Mouse (Mus musculus): ENCODE measurements at regions not wholly inside any gene's neighbourhood (a gene's known extent, or its start where the extent isn't known, plus 50 kb on each side); places are given as distances from the start of the nearest gene placed in this dataset.

DNA sequence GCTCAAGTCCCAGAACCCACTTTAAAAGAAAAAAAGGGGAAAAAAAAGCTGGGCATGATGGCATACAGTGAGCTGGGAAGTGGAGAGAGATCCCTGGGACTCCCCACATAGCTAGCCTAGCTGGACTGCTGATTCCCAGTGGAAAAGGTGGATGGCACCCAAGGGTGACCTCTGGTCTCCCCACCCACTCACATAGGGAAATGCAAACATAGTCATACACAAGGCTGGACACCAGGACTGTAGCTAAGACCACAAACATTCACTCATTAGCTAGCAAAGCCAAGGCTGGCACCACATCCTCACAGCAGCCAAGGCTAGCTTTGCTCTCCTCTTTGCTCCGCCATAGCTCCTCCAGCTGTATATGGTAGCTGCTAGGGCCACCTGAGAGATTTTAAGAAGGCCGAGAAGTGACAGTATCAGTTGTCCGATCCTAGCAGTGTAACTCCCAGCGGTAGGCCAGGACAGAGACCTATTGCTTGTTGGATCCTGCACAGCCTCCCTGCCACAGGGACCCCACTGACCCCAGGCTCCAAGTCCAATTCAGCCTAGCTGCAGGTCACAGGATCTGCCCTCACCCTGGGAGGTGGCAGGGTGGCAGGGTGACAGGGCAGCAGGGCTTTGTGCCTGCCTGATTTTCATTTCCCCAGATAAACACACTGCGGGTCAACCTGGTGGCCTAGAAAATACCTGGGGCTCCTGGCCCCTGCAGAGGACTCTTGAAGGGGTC lies 119.8 kb upstream of the Gli2 start:
- Histone ChIP-seq H3K9ac (ENCODE audit: low read depth, low read length) (no peak overlapping the region), H3K27ac (replicated peaks; ENCODE audit: low read depth, low read length) (no peak overlapping the region), H3K36me3 (ENCODE audit: control insufficient read depth, insufficient read depth, low read length) (no peaks in the 10 kb centered on the region), H3K4me3 (ENCODE audit: low read depth, low read length) (no peak overlapping the region), H3K4me1 (ENCODE audit: control insufficient read depth, insufficient read depth, low read length) (no peaks in the 10 kb centered on the region), H3K27me3 (replicated peaks; ENCODE audit: control insufficient read depth, insufficient read depth, low read length) (no peaks in the 10 kb centered on the region), H3K9me3 (ENCODE audit: control insufficient read depth, low read length) (no peaks in the 10 kb centered on the region), H3K4me2 (ENCODE audit: low read depth, low read length) (no peak overlapping the region)
- WGBS = 78% methylated on average over 5 of the region's 5 CpGs
- no peak for DNase-seq (ENCODE audit: low spot score)
- no peak for ATAC-seq (ENCODE audit: low read depth)

DNA sequence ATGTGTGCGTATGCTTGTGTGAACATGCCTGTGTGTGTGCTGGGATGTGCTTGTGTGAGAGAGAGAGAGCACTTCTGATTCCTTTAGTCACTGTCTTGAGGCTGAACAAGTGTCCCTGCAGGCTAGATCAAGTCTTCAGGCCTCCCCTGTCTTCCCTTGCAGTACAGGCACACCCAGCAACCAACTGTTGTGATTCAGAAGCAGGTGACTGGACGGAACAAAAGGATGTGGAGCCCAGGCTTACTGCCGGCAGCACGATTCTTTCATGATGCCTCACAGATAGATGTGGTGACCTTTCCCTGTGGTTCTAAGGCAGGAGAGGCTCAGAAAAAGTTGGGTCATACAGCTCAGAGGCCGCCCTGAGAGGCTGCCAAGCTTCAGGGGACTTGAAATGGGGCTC lies 114.0 kb upstream of the Gli2 start:
- no peak overlapping the region for H3K27ac ChIP-seq (replicated peaks; ENCODE audit: low read depth, low read length)
- H3K9me3 ChIP-seq (ENCODE audit: control insufficient read depth, low read length) = no peaks in the 10 kb centered on the region
- ATAC-seq (ENCODE audit: low read depth) = no peak
- no peak for DNase-seq (ENCODE audit: low spot score)
- H3K4me1 ChIP-seq (ENCODE audit: control insufficient read depth, insufficient read depth, low read length) = no peaks in the 10 kb centered on the region
- H3K4me3 ChIP-seq (ENCODE audit: low read depth, low read length) = no peak overlapping the region
- H3K36me3 ChIP-seq (ENCODE audit: control insufficient read depth, insufficient read depth, low read length) = no peaks in the 10 kb centered on the region
- H3K9ac ChIP-seq (ENCODE audit: low read depth, low read length) = no peak overlapping the region
- WGBS = 70% methylated on average over 5 of the region's 5 CpGs
- no peaks in the 10 kb centered on the region for H3K27me3 ChIP-seq (replicated peaks; ENCODE audit: control insufficient read depth, insufficient read depth, low read length)
- no peak overlapping the region for H3K4me2 ChIP-seq (ENCODE audit: low read depth, low read length)

DNA sequence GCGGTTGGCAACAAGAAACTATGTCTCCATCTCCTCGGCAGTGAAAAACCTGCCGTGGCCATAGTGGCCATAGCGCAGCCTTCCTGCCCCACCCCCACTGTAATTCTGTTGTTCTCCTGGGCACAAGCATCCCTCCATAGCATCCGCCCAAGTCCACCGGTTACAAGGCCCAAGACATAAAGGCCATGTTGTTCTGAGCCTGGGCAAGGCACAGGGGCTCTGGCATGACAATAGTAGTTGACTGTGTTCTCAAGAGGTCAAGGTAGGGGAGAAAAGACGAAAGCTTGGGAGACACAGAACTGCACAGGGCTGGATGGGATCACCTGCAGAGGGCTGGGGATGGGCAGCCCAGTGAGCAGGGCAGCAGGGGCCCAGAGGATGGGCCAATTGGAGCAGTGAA lies 112.9 kb upstream of the Gli2 start:
- Histone ChIP-seq H3K9me3 (ENCODE audit: control insufficient read depth, low read length) (no peaks in the 10 kb centered on the region), H3K4me3 (ENCODE audit: low read depth, low read length) (no peak overlapping the region), H3K4me1 (ENCODE audit: control insufficient read depth, insufficient read depth, low read length) (no peaks in the 10 kb centered on the region), H3K9ac (ENCODE audit: low read depth, low read length) (no peak overlapping the region), H3K36me3 (ENCODE audit: control insufficient read depth, insufficient read depth, low read length) (no peaks in the 10 kb centered on the region), H3K27ac (replicated peaks; ENCODE audit: low read depth, low read length) (no peak overlapping the region), H3K27me3 (replicated peaks; ENCODE audit: control insufficient read depth, insufficient read depth, low read length) (no peaks in the 10 kb centered on the region), H3K4me2 (ENCODE audit: low read depth, low read length) (no peak overlapping the region)
- ATAC-seq (ENCODE audit: low read depth) = no peak
- no peak for DNase-seq (ENCODE audit: low spot score)
- 82% methylated on average over 7 of the region's 7 CpGs for WGBS

DNA sequence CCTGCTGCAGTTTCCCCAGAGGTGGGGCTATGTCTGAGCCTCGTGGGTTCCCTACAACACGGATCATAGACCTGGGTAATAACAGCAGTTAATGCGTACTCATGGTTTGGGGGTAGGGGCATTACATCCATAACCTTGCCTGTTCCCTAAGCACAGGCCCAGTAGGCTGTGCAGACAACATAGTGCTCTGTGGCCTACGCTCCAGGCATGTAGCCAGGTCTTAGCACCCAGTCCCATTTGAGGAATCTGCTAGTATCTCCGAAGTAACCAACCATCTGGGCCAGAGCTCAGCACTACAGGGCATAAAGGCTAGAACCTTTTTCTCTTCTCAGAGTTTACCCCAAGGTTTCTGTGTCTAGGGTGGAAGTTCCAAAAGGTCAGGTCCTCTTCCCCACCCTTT lies 111.4 kb upstream of the Gli2 start:
- no peak for ATAC-seq (ENCODE audit: low read depth)
- H3K27ac ChIP-seq (replicated peaks; ENCODE audit: low read depth, low read length) = no peak overlapping the region
- no peaks in the 10 kb centered on the region for H3K9me3 ChIP-seq (ENCODE audit: control insufficient read depth, low read length)
- no peak for DNase-seq (ENCODE audit: low spot score)
- WGBS = 87% methylated on average over 5 of the region's 5 CpGs
- H3K4me1 ChIP-seq (ENCODE audit: control insufficient read depth, insufficient read depth, low read length) = no peaks in the 10 kb centered on the region
- no peaks in the 10 kb centered on the region for H3K27me3 ChIP-seq (replicated peaks; ENCODE audit: control insufficient read depth, insufficient read depth, low read length)
- H3K9ac ChIP-seq (ENCODE audit: low read depth, low read length) = no peak overlapping the region
- no peaks in the 10 kb centered on the region for H3K36me3 ChIP-seq (ENCODE audit: control insufficient read depth, insufficient read depth, low read length)
- H3K4me2 ChIP-seq (ENCODE audit: low read depth, low read length) = no peak overlapping the region
- no peak overlapping the region for H3K4me3 ChIP-seq (ENCODE audit: low read depth, low read length)

DNA sequence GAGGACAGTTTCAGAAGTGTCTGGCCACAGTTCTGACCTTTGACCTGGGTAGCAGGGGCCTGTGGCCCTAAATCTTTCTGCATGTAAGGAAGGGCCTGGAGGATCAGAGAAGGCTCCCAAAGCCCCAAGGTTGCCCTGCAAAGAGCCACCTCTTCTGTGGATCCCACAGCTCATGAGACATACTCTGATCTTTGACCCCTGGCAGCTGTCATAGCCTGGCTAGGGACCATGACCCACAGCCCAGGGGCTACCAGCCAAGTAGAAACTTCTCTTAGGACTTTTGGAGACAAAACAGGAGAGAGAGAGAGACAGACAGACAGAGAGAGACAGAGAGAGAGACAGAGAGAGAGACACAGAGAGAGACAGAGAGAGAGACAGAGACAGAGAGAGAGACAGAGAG lies 110.4 kb upstream of the Gli2 start:
- ATAC-seq (ENCODE audit: low read depth) (no peak), DNase-seq (ENCODE audit: low spot score) (no peak)
- Histone ChIP-seq H3K27ac (replicated peaks; ENCODE audit: low read depth, low read length) (no peak overlapping the region), H3K9ac (ENCODE audit: low read depth, low read length) (no peak overlapping the region), H3K36me3 (ENCODE audit: control insufficient read depth, insufficient read depth, low read length) (no peaks in the 10 kb centered on the region), H3K4me2 (ENCODE audit: low read depth, low read length) (no peak overlapping the region), H3K9me3 (ENCODE audit: control insufficient read depth, low read length) (no peaks in the 10 kb centered on the region), H3K4me3 (ENCODE audit: low read depth, low read length) (no peak overlapping the region), H3K4me1 (ENCODE audit: control insufficient read depth, insufficient read depth, low read length) (no peaks in the 10 kb centered on the region), H3K27me3 (replicated peaks; ENCODE audit: control insufficient read depth, insufficient read depth, low read length) (no peaks in the 10 kb centered on the region)

DNA sequence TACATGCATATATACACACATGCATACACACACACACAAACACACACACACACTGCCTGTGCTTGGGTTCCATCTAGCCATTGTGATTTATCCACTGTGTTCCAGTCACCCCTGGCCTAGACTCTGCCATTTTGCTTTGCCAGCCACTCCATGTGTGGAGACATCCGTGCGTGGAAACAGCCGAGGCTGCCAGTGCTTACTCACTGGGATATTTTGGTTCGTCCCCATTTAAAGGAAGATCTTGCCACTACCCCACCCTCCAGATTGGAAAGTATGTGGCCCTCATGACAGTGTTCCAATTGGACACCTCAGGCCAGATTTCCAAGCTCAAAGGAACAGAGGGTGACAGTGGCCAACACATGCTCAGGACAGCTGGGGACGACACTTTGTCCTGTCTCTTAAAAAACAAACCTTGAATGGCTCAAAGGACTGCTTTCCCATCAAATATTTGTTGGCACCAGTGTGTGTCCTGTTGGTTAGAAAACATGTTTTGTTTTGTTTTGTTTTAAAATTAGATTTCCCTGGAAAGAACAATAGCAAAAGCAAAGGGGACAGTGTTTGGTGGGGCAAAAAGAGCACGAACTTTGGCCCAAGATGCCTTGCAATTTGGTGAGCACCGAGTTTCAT lies 109.8 kb upstream of the Gli2 start:
- Histone ChIP-seq H3K4me3 (ENCODE audit: low read depth, low read length) (no peak overlapping the region), H3K27ac (replicated peaks; ENCODE audit: low read depth, low read length) (no peak overlapping the region), H3K4me2 (ENCODE audit: low read depth, low read length) (no peak overlapping the region), H3K36me3 (ENCODE audit: control insufficient read depth, insufficient read depth, low read length) (no peaks in the 10 kb centered on the region), H3K27me3 (replicated peaks; ENCODE audit: control insufficient read depth, insufficient read depth, low read length) (no peaks in the 10 kb centered on the region), H3K4me1 (ENCODE audit: control insufficient read depth, insufficient read depth, low read length) (no peaks in the 10 kb centered on the region), H3K9ac (ENCODE audit: low read depth, low read length) (no peak overlapping the region), H3K9me3 (ENCODE audit: control insufficient read depth, low read length) (no peaks in the 10 kb centered on the region)
- ATAC-seq (ENCODE audit: low read depth) (no peak), DNase-seq (ENCODE audit: low spot score) (no peak)
- WGBS = 82% methylated on average over 7 of the region's 7 CpGs

DNA sequence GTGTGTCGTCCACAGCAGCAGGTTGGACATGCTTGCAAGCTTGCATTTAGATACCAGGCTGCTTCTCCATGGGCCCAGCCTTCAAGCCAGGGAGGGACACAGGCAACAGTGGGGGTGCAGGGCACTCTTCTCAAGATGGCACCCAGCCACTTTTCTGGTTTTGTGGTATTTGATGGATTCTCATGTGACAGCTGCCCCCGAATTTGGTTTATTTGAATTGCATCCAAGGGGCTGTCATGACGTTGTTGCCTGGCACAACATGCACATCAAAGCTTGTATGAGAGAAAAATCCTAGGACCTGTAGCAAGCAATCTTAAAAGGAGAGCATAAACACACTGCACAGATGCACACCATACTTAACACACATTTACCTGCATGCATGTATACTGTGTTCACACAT lies 108.3 kb upstream of the Gli2 start:
- H3K4me1 ChIP-seq (ENCODE audit: control insufficient read depth, insufficient read depth, low read length) = no peaks in the 10 kb centered on the region
- WGBS = 63% methylated on average over 3 of the region's 3 CpGs
- H3K4me2 ChIP-seq (ENCODE audit: low read depth, low read length) = no peak overlapping the region
- H3K27me3 ChIP-seq (replicated peaks; ENCODE audit: control insufficient read depth, insufficient read depth, low read length) = no peaks in the 10 kb centered on the region
- no peak overlapping the region for H3K9ac ChIP-seq (ENCODE audit: low read depth, low read length)
- H3K27ac ChIP-seq (replicated peaks; ENCODE audit: low read depth, low read length) = no peak overlapping the region
- no peak overlapping the region for H3K4me3 ChIP-seq (ENCODE audit: low read depth, low read length)
- H3K36me3 ChIP-seq (ENCODE audit: control insufficient read depth, insufficient read depth, low read length) = no peaks in the 10 kb centered on the region
- H3K9me3 ChIP-seq (ENCODE audit: control insufficient read depth, low read length) = no peaks in the 10 kb centered on the region
- DNase-seq (ENCODE audit: low spot score) (peak; percentile 14), ATAC-seq (ENCODE audit: low read depth) (no peak)

DNA sequence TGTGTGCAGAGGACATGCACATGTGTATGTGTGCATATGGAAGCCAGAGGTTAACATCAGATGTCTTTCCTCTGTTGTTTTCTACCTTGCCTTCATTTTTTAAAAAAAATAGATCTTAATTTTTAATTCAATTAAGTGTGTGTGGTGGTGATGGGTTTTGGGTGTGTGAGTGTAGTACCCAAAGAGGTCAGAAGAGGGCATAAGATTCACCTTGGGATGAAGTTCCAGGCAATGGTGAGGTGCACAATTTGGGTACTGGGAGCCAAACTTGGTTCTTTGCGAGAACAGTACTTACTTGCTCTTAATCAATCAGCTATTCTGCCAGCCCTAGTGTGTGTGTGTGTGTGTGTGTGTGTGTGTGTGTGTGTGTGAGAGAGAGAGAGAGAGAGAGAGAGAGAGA lies 106.9 kb upstream of the Gli2 start:
- Histone ChIP-seq H3K9me3 (ENCODE audit: control insufficient read depth, low read length) (no peaks in the 10 kb centered on the region), H3K27me3 (replicated peaks; ENCODE audit: control insufficient read depth, insufficient read depth, low read length) (no peaks in the 10 kb centered on the region), H3K36me3 (ENCODE audit: control insufficient read depth, insufficient read depth, low read length) (no peaks in the 10 kb centered on the region), H3K9ac (ENCODE audit: low read depth, low read length) (no peak overlapping the region), H3K4me1 (ENCODE audit: control insufficient read depth, insufficient read depth, low read length) (no peaks in the 10 kb centered on the region), H3K27ac (replicated peaks; ENCODE audit: low read depth, low read length) (no peak overlapping the region), H3K4me3 (ENCODE audit: low read depth, low read length) (no peak overlapping the region), H3K4me2 (ENCODE audit: low read depth, low read length) (no peak overlapping the region)
- ATAC-seq (ENCODE audit: low read depth) (no peak), DNase-seq (ENCODE audit: low spot score) (no peak)
- 100% methylated on average over 1 of the region's 1 CpGs for WGBS

DNA sequence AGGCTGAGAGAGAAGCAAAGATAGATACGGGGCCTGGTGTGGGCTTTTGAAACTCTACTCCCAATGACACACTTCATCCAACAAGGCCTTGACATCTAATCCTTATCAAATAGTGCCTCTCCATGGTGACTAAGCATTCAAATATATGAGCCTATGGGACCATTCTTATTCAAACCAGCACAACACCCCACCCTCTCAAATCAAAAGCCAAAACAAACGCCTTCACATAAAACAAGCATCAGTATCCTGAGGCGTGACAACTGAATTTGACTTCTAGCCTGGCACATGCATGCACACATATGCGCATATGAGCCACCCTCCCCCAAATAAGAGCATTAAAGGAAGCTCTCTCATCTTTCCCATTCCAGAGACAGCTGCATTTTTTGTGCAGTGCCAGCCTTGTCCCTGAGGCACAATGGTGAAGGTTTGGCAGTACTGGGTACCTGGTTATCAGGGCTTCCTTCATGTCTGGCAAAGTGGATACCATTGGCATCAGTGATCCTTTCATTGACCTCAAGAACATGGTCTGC lies 103.8 kb upstream of the Gli2 start:
- H3K4me1 ChIP-seq (ENCODE audit: control insufficient read depth, insufficient read depth, low read length) = no peaks in the 10 kb centered on the region
- 80% methylated on average over 4 of the region's 4 CpGs for WGBS
- no peak overlapping the region for H3K27ac ChIP-seq (replicated peaks; ENCODE audit: low read depth, low read length)
- ATAC-seq (ENCODE audit: low read depth) (no peak), DNase-seq (ENCODE audit: low spot score) (no peak)
- no peak overlapping the region for H3K4me3 ChIP-seq (ENCODE audit: low read depth, low read length)
- no peaks in the 10 kb centered on the region for H3K27me3 ChIP-seq (replicated peaks; ENCODE audit: control insufficient read depth, insufficient read depth, low read length)
- no peak overlapping the region for H3K9ac ChIP-seq (ENCODE audit: low read depth, low read length)
- H3K36me3 ChIP-seq (ENCODE audit: control insufficient read depth, insufficient read depth, low read length) = no peaks in the 10 kb centered on the region
- no peak overlapping the region for H3K4me2 ChIP-seq (ENCODE audit: low read depth, low read length)
- H3K9me3 ChIP-seq (ENCODE audit: control insufficient read depth, low read length) = no peaks in the 10 kb centered on the region
